Mouse (Mus musculus): Measurements from ENCODE around the gene Mrtfb.

GRCm38 (mm10) chr16:13464662-13465061 is 208.4 kb downstream of the Mrtfb start:
- TF ChIP-seq CTCF (IDR thresholded peaks at IDR 0.05; ENCODE audit: extremely low read depth, insufficient read depth, low read length) (no peak), POLR2A (IDR thresholded peaks at IDR 0.05; ENCODE audit: extremely low read depth, insufficient read depth, low read length) (no peak)

Data from cortical plate, adult 2 months (tissue).